Mouse (Mus musculus) adrenal gland, adult 8-10 months (tissue): Measurements from ENCODE around the gene Pign. TPM values are rescaled to one million over a fixed set of nuclear protein-coding genes. Genes with fewer than 3 reads are reported as not detected.
A peak's percentile ranks its signal among the peaks of the same experiment; 100 is the strongest.

Experiments
- DNase-seq: peaks from one replicate; pipeline ENCODE4 v3.0.0; 2022
- total RNA-seq, 4 experiments: library from RNA; stranded (reverse); gene quantifications; 2 replicates each; pipeline ENCODE4 v1.2.4; 2022

The Pign gene
- total RNA-seq, result 10 to 100 TPM; 32.8 to 42.3 (median 37.8) TPM

GRCm38 (mm10) chr1:105663171-105663961 is at the start of gene Pign, which contains the start of gene Relch:
Gene Pign, minus strand, starts transcription at chr1:105663677.
Gene Relch, plus strand, starts transcription at chr1:105663861.
- peak; percentile 98 for DNase-seq

- DNase-seq, result no peak
Measured at GRCm38 (mm10) chr1:105712822-105713221, 49.3 kb upstream of the Pign start.

DNA sequence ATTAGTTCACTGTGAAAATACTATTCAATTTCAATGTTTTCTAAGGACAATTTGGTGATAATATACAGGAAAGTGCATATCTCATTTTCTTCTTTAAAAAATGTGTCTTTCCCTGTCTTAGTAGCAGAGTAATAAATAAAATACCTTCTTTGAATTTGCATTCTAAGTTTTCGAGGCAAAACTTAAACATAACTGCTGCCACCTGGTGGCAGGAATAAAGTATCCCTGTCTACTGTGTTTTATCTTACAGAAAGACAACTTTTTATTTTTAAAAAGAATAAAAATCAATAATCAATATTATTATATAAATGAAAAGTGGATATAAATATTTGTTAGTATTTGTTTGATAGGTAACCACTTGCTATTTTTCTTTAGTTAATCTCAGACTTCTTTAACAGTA is 47.8 kb upstream of the Pign start:
- DNase-seq, result no peak

DNA sequence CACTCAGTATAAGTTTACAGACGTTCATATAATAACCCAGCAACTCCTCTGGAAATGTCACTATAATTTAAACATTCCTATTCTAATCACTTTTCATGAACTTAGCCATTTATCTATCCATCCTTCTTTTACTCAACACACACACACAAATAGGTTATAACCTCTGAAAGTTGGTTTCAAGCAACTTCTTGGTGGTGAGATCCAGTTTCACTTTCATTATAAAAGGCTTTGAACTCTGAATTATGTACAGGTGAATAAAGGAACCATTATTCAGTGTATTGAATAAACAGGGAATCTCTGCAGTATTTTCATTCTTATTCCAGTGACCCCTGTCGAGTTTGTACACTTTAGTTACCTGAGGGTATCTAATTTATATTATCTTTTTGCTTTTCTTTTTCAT is 45.9 kb upstream of the Pign start:
- DNase-seq, result no peak

DNA sequence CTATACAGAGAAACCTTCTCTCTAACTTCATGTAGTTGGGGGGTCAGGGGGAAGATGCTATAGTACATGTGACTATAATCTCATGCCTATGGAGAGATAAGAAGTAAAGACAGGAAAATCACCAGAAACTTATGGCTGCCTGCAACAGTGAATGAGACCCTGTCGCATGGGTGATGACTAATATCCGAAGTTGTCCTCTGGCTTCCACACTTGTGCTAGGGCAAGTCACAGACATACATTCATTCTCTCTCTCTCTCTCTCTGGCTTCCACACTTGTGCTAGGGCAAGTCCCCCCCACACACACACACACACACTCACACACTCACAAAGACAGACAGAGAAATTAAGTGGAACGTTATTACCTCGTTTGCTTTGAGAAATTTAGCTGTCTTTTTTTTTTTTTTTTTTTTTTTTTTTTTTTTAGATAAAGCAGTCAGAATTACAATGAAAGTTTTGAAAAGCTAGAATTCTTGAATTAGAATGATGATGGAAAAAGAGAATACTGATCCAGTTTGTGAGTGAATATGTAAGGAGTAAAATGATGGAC is 37.6 kb upstream of the Pign start:
- no peak for DNase-seq

GRCm38 (mm10) chr1:105695581-105695980 is 32.1 kb upstream of the Pign start:
- DNase-seq, result no peak

DNA sequence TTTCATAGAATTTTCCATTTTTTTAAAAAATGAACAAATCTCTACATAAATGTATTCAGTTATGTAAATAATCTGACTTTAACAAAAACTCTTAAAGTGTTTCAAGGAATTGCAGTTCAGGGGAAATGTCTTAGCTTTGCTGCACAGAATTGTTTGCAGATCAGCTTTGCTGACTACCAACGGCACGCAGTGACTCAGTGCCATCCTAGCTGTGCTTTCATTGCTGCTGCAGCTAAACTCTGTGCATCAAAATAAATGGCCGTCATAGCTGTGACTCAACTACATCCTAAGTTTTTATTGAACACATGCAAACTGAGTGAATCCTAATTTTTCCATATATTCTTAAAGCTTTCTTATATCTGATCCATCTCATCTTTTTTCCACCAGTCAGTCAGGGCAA is 22.0 kb upstream of the Pign start:
- no peak for DNase-seq

DNA sequence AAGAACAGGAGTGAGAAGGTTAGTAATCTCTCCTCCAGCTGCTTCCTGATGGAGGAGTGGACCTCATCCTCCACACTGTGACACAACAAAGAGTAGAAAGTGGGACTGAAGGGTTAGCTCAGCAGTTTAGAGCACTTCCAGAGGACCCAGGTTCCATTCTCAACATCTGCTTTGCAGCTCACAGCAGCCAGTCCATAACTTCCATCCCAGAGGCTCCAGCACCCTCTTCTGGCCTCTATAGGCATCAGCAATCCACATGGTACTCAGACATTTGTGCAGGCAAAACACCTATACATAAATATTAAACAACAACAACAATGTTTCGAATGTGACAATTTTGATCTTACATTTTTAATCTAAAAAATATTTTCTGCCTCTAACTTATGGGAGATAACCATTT is 17.1 kb upstream of the Pign start:
- DNase-seq, result no peak

DNA sequence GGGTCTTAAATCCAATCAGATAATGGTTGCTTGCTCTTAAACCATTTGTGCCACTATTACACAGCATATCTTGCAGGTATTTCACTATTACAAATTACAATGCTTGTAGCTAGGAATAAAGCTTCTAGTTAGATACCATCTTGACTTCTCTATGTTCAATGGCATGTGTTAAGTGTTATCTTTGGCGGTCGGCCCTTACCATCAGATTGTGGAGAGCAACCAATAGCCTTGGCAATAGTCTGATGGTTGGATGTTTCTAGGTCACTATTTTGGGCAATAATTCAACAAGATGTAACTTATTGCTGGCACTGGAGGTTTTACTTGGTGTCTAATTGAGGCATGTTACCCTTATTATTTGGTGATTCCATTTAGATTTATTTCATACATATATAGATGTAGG is 11.3 kb upstream of the Pign start:
- peak; percentile 10 for DNase-seq

DNA sequence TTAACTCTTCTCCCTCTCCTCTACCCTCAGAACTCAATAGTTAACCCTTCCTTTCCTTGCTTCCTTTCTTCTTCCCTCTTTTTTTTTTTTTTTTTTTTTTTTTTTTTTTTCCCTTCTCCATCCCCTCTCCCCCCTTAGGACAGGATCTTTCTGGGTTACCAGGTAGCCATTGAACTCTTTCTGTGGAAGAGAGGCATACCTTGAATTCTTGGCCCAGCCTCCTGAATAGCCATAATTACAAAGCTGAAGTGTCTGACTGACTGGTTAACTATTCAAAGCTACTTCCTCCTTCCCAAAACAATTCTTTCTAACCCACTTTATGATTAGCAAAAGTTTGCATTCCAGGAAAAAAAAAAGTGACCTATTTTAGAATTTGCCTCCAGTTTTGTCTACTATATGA is 6.2 kb upstream of the Pign start:
- DNase-seq, result no peak

DNA sequence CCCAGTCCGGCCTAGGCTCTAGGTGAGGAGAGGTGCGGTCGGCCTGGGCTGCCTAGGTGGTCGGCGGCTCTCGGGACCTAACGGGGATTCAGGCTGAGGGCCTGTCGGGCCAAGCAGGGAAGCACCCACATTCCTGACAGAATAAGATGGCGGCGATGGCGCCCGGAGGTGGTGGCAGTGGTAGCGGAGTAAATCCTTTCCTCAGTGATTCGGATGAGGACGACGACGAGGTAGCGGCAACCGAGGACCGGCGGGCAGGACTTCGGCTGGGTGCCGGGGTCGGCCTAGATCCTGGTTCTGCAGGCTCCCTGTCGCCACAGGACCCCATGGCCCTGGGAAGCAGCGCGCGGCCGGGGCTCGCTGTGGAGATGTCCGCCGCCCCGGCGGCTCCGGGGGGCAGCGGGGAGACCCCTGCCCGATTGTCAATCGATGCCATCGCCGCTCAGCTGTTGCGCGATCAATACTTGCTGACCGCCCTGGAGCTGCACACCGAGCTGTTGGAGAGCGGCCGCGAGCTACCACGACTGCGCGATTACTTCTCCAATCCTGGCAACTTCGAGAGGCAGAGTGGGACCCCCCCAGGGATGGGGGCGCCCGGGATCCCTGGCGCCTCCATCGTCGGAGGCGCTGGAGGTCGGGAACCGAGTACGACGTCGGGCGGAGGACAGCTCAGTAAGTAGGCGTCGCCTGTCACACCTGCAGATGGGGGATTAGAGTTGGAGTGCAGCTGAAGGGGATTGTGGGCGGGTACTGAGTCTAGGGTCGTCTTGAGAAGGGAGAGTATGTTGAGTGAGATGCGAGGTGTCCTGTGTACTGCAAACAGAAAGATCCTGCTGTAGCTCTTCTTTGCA is 710 bp upstream of the Pign start:
- no peak for DNase-seq

- no peak for DNase-seq
Measured at GRCm38 (mm10) chr1:105662820-105663170, 682 bp downstream of the Pign start.

DNA sequence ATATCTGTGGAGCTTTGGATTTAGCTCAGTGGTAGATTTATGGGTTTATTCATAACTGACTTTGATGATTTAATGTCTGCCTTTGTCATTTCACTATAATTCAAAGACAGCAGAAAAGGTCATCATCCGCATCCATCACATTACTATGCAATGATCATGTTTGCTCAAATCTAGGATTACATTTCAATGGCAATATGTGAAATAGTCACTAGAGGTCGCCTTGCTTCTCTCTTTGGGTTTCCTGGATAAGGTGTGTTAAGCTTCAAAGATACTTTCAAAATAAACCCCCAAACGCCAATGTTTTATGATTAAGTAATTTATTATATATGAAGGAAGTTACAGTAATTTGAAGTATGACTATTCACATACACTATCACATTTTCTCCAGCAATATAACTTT is 3.5 kb downstream of the Pign start:
- DNase-seq, result no peak

DNA sequence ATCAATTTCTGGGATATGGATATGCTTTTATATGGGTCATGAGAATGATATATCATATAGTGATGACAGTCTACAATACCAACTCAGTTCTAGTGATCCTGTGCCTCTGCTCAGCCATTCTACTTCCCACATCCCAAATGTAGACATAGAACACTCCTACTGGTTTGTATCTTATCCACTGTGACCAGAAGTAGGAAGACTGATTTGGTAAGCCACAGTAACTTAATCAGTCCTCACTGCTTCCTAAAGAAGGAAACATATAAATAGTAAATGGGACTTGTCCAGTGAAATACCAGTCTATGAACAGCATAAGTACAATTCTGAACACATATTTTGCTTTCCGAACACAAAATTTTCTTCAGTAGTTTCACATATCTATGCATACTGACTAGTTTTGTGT is 9.5 kb downstream of the Pign start:
- no peak for DNase-seq

DNA sequence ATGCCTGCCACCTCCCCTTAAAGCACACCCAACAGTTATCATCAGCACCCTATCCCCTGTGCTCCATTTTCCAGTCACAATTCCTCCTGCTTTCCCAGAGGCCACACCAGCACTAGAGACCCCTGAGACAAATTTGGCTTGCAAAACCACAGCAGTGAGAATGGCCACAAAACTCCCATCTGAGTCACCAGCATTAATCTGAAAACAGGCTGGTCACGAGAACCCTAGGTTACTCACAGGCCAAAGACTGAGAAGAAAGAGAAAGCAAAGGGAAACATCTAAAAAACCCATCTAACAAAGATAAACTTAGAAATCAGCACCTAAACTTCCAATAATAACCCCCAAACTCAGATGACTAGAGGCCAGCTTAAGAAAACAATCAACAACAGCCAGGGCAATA is 12.8 kb downstream of the Pign start:
- DNase-seq, result no peak

DNA sequence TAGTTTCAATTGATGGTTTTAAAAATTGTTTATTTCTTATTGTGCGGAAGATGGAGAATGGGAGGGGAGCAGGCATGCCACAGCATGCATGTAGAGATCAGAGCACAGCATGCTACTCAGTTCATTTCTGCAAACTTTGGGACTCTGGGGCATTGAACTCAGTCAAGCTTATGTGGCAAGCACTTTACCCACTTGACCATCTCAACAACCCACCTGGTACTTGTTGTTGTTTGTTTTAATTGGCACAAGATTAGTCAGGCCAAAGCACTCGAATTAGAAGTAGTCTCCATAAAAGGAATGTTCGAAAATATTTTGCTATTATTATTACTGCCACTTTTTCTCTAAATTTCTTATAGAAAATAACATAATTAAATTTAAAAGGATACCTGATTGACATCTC is 19.4 kb downstream of the Pign start:
- DNase-seq, result no peak

DNA sequence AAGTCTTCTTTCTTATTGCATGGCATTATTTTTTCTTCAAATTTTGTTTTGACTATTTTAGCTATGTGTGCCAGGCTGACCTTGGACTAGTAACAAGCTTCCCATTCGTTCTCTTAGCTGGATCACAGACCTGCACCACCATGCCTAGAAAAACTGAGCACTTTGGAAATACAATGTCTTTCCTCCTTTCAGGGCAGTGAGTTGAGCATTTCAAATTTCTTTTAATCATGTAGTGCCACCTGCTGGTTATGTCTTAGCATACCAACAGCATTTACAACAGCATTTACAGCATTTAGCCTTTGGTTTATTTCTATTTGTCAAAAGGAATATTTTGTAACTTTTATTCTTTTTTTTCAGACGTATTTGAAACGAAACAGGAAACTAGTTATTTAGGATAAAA is 33.0 kb downstream of the Pign start:
- no peak for DNase-seq

GRCm38 (mm10) chr1:105589673-105590072 is 73.8 kb downstream of the Pign start:
- no peak for DNase-seq

DNA sequence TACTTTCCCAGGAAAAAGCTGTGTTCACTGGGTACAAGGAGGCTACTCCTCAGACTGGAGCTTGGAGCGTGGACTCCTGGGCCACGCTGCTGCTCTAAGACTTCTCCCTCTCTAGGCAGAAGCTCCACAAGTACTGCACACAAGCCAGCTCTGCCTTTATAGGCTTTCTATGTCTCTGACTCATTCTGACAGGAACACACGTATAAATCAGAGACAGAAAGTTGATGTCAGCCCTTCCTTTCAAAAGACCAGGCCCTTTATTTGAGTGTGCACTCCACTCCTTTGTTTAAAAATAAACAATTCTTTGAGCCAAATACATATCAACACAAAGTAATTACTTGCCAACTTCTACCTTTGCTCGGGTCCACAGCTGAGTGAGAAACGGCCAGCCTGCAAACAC is 74.8 kb downstream of the Pign start:
- no peak for DNase-seq

GRCm38 (mm10) chr1:105582800-105583199 is 80.7 kb downstream of the Pign start:
- DNase-seq, result no peak

DNA sequence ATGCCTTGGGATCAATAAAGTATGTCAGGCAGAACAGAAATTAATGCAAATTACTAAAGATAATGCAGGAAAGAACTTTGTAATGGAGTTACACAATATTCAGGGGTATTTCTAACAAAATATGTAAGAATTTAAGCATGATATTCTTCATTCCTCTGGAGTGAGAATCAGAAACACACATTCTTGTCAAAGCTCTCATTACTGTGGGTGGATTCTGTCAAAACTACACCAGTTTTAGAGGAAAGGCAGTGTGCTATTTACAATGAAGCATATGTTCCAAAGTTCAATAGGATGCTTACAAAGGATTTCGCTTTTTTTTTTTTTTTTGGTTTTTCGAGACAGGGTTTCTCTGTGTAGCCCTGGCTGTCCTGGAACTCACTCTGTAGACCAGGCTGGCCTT is 82.6 kb downstream of the Pign start:
- no peak for DNase-seq

- no peak for DNase-seq
Measured at GRCm38 (mm10) chr1:105566051-105566450, 97.4 kb downstream of the Pign start.

GRCm38 (mm10) chr1:105564289-105564688 is 99.2 kb downstream of the Pign start:
- DNase-seq, result no peak

- DNase-seq, result no peak
Measured at GRCm38 (mm10) chr1:105563821-105564220, 99.7 kb downstream of the Pign start.
